26 mouse cellular contexts compared by ENCODE assay signal in genomic region chr14:61662307-61662706, GRCm38 (mm10). TPM values are rescaled to one million over a fixed set of nuclear protein-coding genes. Genes with fewer than 3 reads are reported as not detected.
"Had no signal": no experiment of that assay in that cellular context is flagged by ENCODE, and none has a peak within 500 bp of the region (broad histone marks: within the 10 kb centered on the region; RNA-seq: fewer than 3 reads in every experiment).

No protein-coding gene starts in this region.

- H3K27me3 ChIP-seq: heart, embryonic 12.5 days; hindbrain, embryonic 12.5 days; kidney, embryonic 15.5 days; limb, embryonic 13.5 days; limb, embryonic 15.5 days had no signal

- H3K4me2 ChIP-seq: heart, embryonic 12.5 days; hindbrain, embryonic 12.5 days; hindbrain, embryonic 14.5 days; kidney, embryonic 15.5 days; limb, embryonic 13.5 days; limb, embryonic 15.5 days had no signal

- DNase-seq: gastrocnemius, adult 2 months; gastrocnemius, postnatal 10 days; gastrocnemius, postnatal 25 days; heart, adult 18-20 months; heart, postnatal 10 days; heart, postnatal 4 days; kidney, adult 11 months; kidney, adult 2 months; kidney, adult 9 months; kidney, postnatal 14 days; kidney, postnatal 36 days; left cerebral cortex, postnatal 4 days had no signal

- H3K4me3 ChIP-seq: gastrocnemius, adult 2 months; heart, embryonic 10.5 days; heart, embryonic 12.5 days; hindbrain, embryonic 10.5 days; hindbrain, embryonic 12.5 days; kidney, embryonic 15.5 days; left cerebral cortex, adult 2 months; limb, embryonic 13.5 days; limb, embryonic 15.5 days had no signal

- H3K27ac ChIP-seq: gastrocnemius, adult 2 months; heart, embryonic 10.5 days; hindbrain, embryonic 10.5 days; hindbrain, embryonic 12.5 days; hindbrain, embryonic 14.5 days; kidney, embryonic 15.5 days; kidney, postnatal 0 days; left cerebral cortex, adult 2 months; limb, embryonic 13.5 days; limb, embryonic 15.5 days had no signal

- H3K9me3 ChIP-seq: heart, embryonic 10.5 days; heart, embryonic 12.5 days; hindbrain, embryonic 10.5 days; hindbrain, embryonic 12.5 days; kidney, embryonic 15.5 days; limb, embryonic 13.5 days; limb, embryonic 15.5 days had no signal

- H3K9ac ChIP-seq: heart, embryonic 12.5 days; hindbrain, embryonic 12.5 days; hindbrain, embryonic 14.5 days; kidney, embryonic 15.5 days; limb, embryonic 13.5 days; limb, embryonic 15.5 days had no signal

- H3K4me1 ChIP-seq: heart, embryonic 10.5 days; hindbrain, embryonic 10.5 days; hindbrain, embryonic 12.5 days; kidney, embryonic 15.5 days; limb, embryonic 13.5 days; limb, embryonic 15.5 days had no signal

- ATAC-seq: hindbrain, embryonic 16.5 days; inflammation-experienced regulatory T-cells, adult 6 months; intestine, embryonic 16.5 days had no signal

- H3K36me3 ChIP-seq: heart, embryonic 10.5 days; hindbrain, embryonic 10.5 days; hindbrain, embryonic 12.5 days; kidney, embryonic 15.5 days; limb, embryonic 13.5 days; limb, embryonic 15.5 days had no signal

RNA-seq across cellular contexts. Expression of gene Kcnrg, which starts 55.0 kb away (rescaled TPM):
- total RNA-seq: gastrocnemius, adult 2 months had no signal
- polyA plus RNA-seq: large intestine, adult 2 months had no signal
